Mouse (Mus musculus) CH12.LX (cell line): ENCODE measurements around the gene Ppp1r14d. TPM values are rescaled to one million over a fixed set of nuclear protein-coding genes. Genes with fewer than 3 reads are reported as not detected.

Experiments
- DNase-seq: peaks from one replicate; pipeline ENCODE4 v3.0.0-alpha.2; 2013; ENCODE audit errors: extremely low read depth
- H3K27ac ChIP-seq: 2 replicates; pipeline ENCODE4 v1.5.1; 2012; ENCODE audit warnings: low read depth, mild to moderate bottlenecking, control low read depth, moderate library complexity; ENCODE audit not compliant: insufficient read depth
- H3K27me3 ChIP-seq: replicated peaks from 2 replicates; pipeline ENCODE3; 2012; ENCODE audit warnings: inconsistent platforms
- H3K36me3 ChIP-seq, 2 experiments: replicated peaks in 1 of 2; 2 replicates each; pipeline versions ENCODE3 to v1.6.1; 2012; ENCODE audit warnings: inconsistent platforms in 1 of 2, low read length in 1 of 2, mild to moderate bottlenecking in 1 of 2, mixed read lengths in 1 of 2, moderate library complexity in 1 of 2; ENCODE audit not compliant: control insufficient read depth in 1 of 2, insufficient read depth in 1 of 2
- H3K4me1 ChIP-seq, 2 experiments: 2 replicates each; pipeline ENCODE4 v1.6.1; 2012; ENCODE audit warnings: inconsistent platforms in 1 of 2, moderate library complexity in 1 of 2; ENCODE audit not compliant: insufficient read depth in 2 of 2, control insufficient read depth in 1 of 2
- H3K4me2 ChIP-seq: 2 replicates; pipeline ENCODE4 v1.6.1; 2012; ENCODE audit warnings: low read depth, mild to moderate bottlenecking, control low read depth; ENCODE audit not compliant: poor library complexity, insufficient read depth, severe bottlenecking
- H3K4me3 ChIP-seq, 3 experiments: fragments of 150-350 bp in 1 of 3; sonication (generic) in 1 of 3; replicated peaks in 1 of 3; 2 replicates each; pipeline versions ENCODE3 to v1.5.1; 2011 to 2012; ENCODE audit warnings: low read depth in 2 of 3, low read length in 2 of 3, mild to moderate bottlenecking in 2 of 3, moderate library complexity in 2 of 3, control low read depth in 1 of 3, improper control_type of control experiment in 1 of 3, inconsistent platforms in 1 of 3, mixed read lengths in 1 of 3; ENCODE audit not compliant: poor library complexity in 1 of 3
- H3K79me2 ChIP-seq: replicated peaks from 2 replicates; pipeline ENCODE4 v1.6.1; 2012; ENCODE audit warnings: mild to moderate bottlenecking, moderate library complexity; ENCODE audit not compliant: control insufficient read depth, poor library complexity, insufficient read depth, severe bottlenecking; ENCODE audit errors: extremely low read depth
- H3K9ac ChIP-seq: 2 replicates; pipeline ENCODE4 v1.6.1; 2012; ENCODE audit warnings: low read depth, mild to moderate bottlenecking, control low read depth, moderate library complexity; ENCODE audit not compliant: insufficient read depth
- H3K9me3 ChIP-seq: replicated peaks from 2 replicates; pipeline ENCODE3; 2012; ENCODE audit warnings: low read length, inconsistent platforms, mixed read lengths
- BHLHE40 ChIP-seq: IDR thresholded peaks from 2 replicates; pipeline ENCODE4 v1.6.1; 2011; ENCODE audit warnings: mild to moderate bottlenecking, low read depth, low read length, improper control_type of control experiment
- CTCF ChIP-seq, 2 experiments: IDR thresholded peaks in 1 of 2; conservative IDR thresholded peaks in 1 of 2; 2 replicates each; pipeline ENCODE4 v1.5.1; 2011 to 2012; ENCODE audit warnings: low read depth in 2 of 2, low read length in 2 of 2, improper control_type of control experiment in 1 of 2, inconsistent platforms in 1 of 2, mild to moderate bottlenecking in 1 of 2, moderate library complexity in 1 of 2
- ELF1 ChIP-seq: IDR thresholded peaks from 2 replicates; pipeline ENCODE4 v1.6.1; 2014; ENCODE audit warnings: low read depth, mild to moderate bottlenecking, inconsistent platforms, low read length, improper control_type of control experiment
- HCFC1 ChIP-seq: IDR thresholded peaks from 2 replicates; pipeline ENCODE4 v1.6.1; 2012; ENCODE audit warnings: low read depth, mild to moderate bottlenecking, inconsistent platforms, low read length, improper control_type of control experiment
- IRF4 ChIP-seq: IDR thresholded peaks from 2 replicates; pipeline ENCODE4 v1.6.1; 2014; ENCODE audit warnings: low read depth, mild to moderate bottlenecking, inconsistent platforms, low read length, improper control_type of control experiment
- JUN ChIP-seq: IDR thresholded peaks from 2 replicates; pipeline ENCODE4 v1.6.1; 2011; ENCODE audit warnings: low read depth, mild to moderate bottlenecking, low read length, improper control_type of control experiment, moderate library complexity; ENCODE audit not compliant: insufficient read depth
- KAT2A ChIP-seq: IDR thresholded peaks from 2 replicates; pipeline ENCODE4 v1.6.1; 2012; ENCODE audit warnings: low read length, improper control_type of control experiment, inconsistent platforms; ENCODE audit not compliant: insufficient replicate concordance
- MAFK ChIP-seq: IDR thresholded peaks from 2 replicates; pipeline ENCODE4 v1.6.1; 2011; ENCODE audit warnings: low read length, improper control_type of control experiment; ENCODE audit not compliant: insufficient replicate concordance
- MAX ChIP-seq: IDR thresholded peaks from 2 replicates; pipeline ENCODE4 v1.6.1; 2011; ENCODE audit warnings: low read length, improper control_type of control experiment
- MEF2A ChIP-seq: IDR thresholded peaks from 2 replicates; pipeline ENCODE4 v1.6.1; 2014; ENCODE audit warnings: low read depth, mild to moderate bottlenecking, inconsistent platforms, low read length, improper control_type of control experiment, borderline replicate concordance
- MXI1 ChIP-seq: IDR thresholded peaks from 2 replicates; pipeline ENCODE4 v1.6.1; 2011; ENCODE audit warnings: mild to moderate bottlenecking, low read depth, low read length, improper control_type of control experiment
- MYC ChIP-seq: IDR thresholded peaks from 2 replicates; pipeline ENCODE4 v1.6.1; 2011; ENCODE audit warnings: low read depth, mild to moderate bottlenecking, improper control_type of control experiment, low read length
- NELFE ChIP-seq: IDR thresholded peaks from 2 replicates; pipeline ENCODE4 v1.6.1; 2011; ENCODE audit warnings: low read depth, low read length, improper control_type of control experiment
- POLR2A ChIP-seq: IDR thresholded peaks from 2 replicates; pipeline ENCODE4 v1.6.1; 2011; ENCODE audit warnings: low read depth, mild to moderate bottlenecking, improper control_type of control experiment, low read length
- RAD21 ChIP-seq: IDR thresholded peaks from 2 replicates; pipeline ENCODE4 v1.6.1; 2011; ENCODE audit warnings: low read depth, mild to moderate bottlenecking, low read length, improper control_type of control experiment, moderate library complexity
- RCOR1 ChIP-seq: conservative IDR thresholded peaks from 2 replicates; pipeline ENCODE4 v1.6.1; 2012; ENCODE audit warnings: low read depth, mild to moderate bottlenecking, inconsistent platforms, low read length, improper control_type of control experiment
- SIN3A ChIP-seq: IDR thresholded peaks from 2 replicates; pipeline ENCODE4 v1.6.1; 2012; ENCODE audit warnings: low read length, improper control_type of control experiment, inconsistent platforms
- SMC3 ChIP-seq: IDR thresholded peaks from 2 replicates; pipeline ENCODE4 v1.6.1; 2011; ENCODE audit warnings: low read depth, low read length, improper control_type of control experiment
- TCF12 ChIP-seq: IDR thresholded peaks from 2 replicates; pipeline ENCODE4 v1.6.1; 2014; ENCODE audit warnings: low read depth, mild to moderate bottlenecking, inconsistent platforms, low read length, improper control_type of control experiment
- UBTF ChIP-seq: IDR thresholded peaks from 2 replicates; pipeline ENCODE4 v1.6.1; 2012; ENCODE audit warnings: low read depth, mild to moderate bottlenecking, inconsistent platforms, low read length, improper control_type of control experiment, moderate library complexity
- USF1 ChIP-seq: IDR thresholded peaks from 2 replicates; pipeline ENCODE4 v1.6.1; 2014; ENCODE audit warnings: low read depth, mild to moderate bottlenecking, inconsistent platforms, low read length, improper control_type of control experiment
- ZC3H11A ChIP-seq: IDR thresholded peaks from 2 replicates; pipeline ENCODE4 v1.6.1; 2012; ENCODE audit warnings: low read depth, mild to moderate bottlenecking, inconsistent platforms, low read length, improper control_type of control experiment
- dilution Hi-C: fragments of 300-500 bp; cut with MboI; formaldehyde crosslinking; loops from 2 replicates; pipeline ENCODE4 v1.14.3; 2020; ENCODE audit warnings: low sequenced_read_pairs; ENCODE audit not compliant: extremely low pct_unique_long_range_greater_than_20kb, extremely low pct_ligation_motif_present
- in situ Hi-C: fragments of 300-500 bp; cut with MboI; formaldehyde crosslinking; loops from 3 replicates; pipeline ENCODE4 v1.14.3; 2019; ENCODE audit warnings: low sequenced_read_pairs, low pct_ligation_motif_present, low pct_unique_long_range_greater_than_20kb, mixed read lengths
- polyA plus RNA-seq: library from polyadenylated mRNA; unstranded; fragments of >175 nt; gene quantifications from 2 replicates; pipeline ENCODE4 v1.2.1, GENCODE M21; 2012; ENCODE audit warnings: low read depth; ENCODE audit not compliant: insufficient read length
- total RNA-seq, 2 experiments: library from RNA; depleted of rRNA; stranded (reverse); fragments of 300-350 nt in 1 of 2; fragments of >200 nt in 1 of 2; gene quantifications; 2 replicates each; pipeline ENCODE4 v1.2.3; 2012 to 2014

Gene Ppp1r14d
- total and polyA plus RNA-seq, 3 experiments, result not detected

DNA sequence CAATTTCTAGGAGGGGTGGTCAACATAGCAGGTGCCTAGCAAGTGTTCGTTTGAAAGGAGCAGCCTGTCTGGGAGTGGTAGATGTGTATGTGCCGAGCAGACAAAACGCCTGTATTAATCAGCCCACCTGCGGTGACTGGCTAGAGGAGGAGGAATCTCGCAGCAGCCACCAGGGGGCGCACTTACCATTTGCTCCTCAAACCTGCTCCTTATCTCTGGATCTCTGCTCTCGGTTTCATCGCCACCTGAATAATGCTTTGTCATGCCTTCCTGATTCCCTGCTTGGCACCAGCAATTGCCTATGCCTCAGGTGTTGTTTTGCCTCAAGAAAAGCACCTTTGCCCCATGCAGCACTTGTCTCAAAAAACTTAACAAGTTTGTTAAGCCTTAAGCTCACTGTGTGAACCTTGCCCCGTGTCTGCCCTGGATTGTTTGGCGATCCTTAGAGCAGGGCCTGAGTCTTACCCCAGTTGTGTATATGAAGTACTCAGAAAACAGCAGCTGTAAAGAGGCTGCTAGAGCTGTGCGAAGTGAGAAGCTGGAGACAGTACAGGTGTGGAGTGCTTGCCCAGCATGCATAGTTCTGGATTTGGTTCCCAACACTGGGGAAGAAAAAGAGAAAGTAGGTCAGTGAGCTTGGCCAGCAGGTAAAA, 21.2 kb upstream of the Ppp1r14d start:
- Histone ChIP-seq H3K27me3 (peaks cover 26% of the 10 kb centered on the region), H3K79me2 (no peaks in the 10 kb centered on the region), H3K4me1 (peaks cover 3 to 16% of the 10 kb centered on the region in 2 experiments; a peak in 3 of 4 replicates), H3K9me3 (no peaks in the 10 kb centered on the region), H3K4me3 (no peak overlapping the region), H3K4me2 (peak overlapping the region; percentile 30), H3K36me3 (no peaks in the 10 kb centered on the region), H3K27ac (no peak overlapping the region), H3K9ac (no peak overlapping the region)
- in situ Hi-C loops, result loop anchor here (5.0 kb wide), 1 partner anchor 36 kb away; the partner anchor contains the start of gene Vps18
- dilution Hi-C loops, result no loop called here
- peak; percentile 89 for DNase-seq
- TF ChIP-seq CTCF (conservative IDR thresholded peaks at IDR 0.05 in 1 of 2, IDR thresholded peaks at IDR 0.05 in 1 of 2; ENCODE audit: low read depth in 2 of 2, low read length in 2 of 2), result peak; percentile 89 to 97
- TF ChIP-seq POLR2A, result no peak
- peak; percentile 95 for TF ChIP-seq SMC3
- TF ChIP-seq RAD21, result peak; percentile 90
- TF ChIP-seq BHLHE40, result no peak
- no peak for TF ChIP-seq KAT2A
- 0 out of 2 replicates have a peak, but pooled peaks have one; percentile 18 for TF ChIP-seq ELF1
- 0 out of 2 replicates have a peak, but pooled peaks have one; percentile 47 for TF ChIP-seq MEF2A
- no peak for TF ChIP-seq JUN
- TF ChIP-seq MYC, result peak; percentile 55; the same call in 1 of the 2 replicates
- TF ChIP-seq MAX, result peak; percentile 12; the same call in 1 of the 2 replicates
- TF ChIP-seq MAFK, result peak; percentile 70; the same call in 1 of the 2 replicates
- no peak for TF ChIP-seq UBTF
- peak; percentile 71 for TF ChIP-seq ZC3H11A
- peak; percentile 42; the same call in 1 of the 2 replicates for TF ChIP-seq TCF12
- TF ChIP-seq RCOR1, result no peak
- 0 out of 2 replicates have a peak, but pooled peaks have one; percentile 40 for TF ChIP-seq MXI1
- TF ChIP-seq NELFE, result peak; percentile 50; the same call in 1 of the 2 replicates
- TF ChIP-seq SIN3A, result peak; percentile 42; the same call in 1 of the 2 replicates
- no peak for TF ChIP-seq USF1
- TF ChIP-seq IRF4, result peak; percentile 50
- TF ChIP-seq HCFC1, result peak; percentile 34; the same call in 1 of the 2 replicates
